Mouse (Mus musculus) erythroblast, embryonic 14.5 days (primary cell): ENCODE results near the gene Gpalpp1.

Experiments used
- GATA1 ChIP-seq: IDR thresholded peaks from 2 replicates; pipeline ENCODE4 v1.6.1; 2012; ENCODE audit warnings: low read length, inconsistent platforms, mixed read lengths
- TAL1 ChIP-seq: IDR thresholded peaks from 3 replicates; pipeline ENCODE4 v1.6.1; 2012; ENCODE audit warnings: low read length, inconsistent platforms, mixed read lengths

GRCm38 (mm10) chr14:76151011-76151410 lies 40.5 kb upstream of the Gpalpp1 start:
- TF ChIP-seq TAL1 (no peak), GATA1 (no peak)
